Mouse (Mus musculus) C3H10T1/2 (cell line): ENCODE measurements around the gene Hacd4. TPM values are rescaled to one million over a fixed set of nuclear protein-coding genes. Genes with fewer than 3 reads are reported as not detected.

Source experiments
- polyA plus RNA-seq, 2 experiments: library from polyadenylated mRNA; unstranded; fragments of >200 nt; fragmentation: generic; extraction: Trizol; gene quantifications; one replicate each; pipeline ENCODE4 v1.2.1; 2012; ENCODE audit warnings: missing spikeins in 2 of 2

Gene Hacd4
- 10 to 100 TPM in 1 of 2 experiments, 1 to 10 TPM in 1; 2.9 to 11.5 TPM for polyA plus RNA-seq

DNA sequence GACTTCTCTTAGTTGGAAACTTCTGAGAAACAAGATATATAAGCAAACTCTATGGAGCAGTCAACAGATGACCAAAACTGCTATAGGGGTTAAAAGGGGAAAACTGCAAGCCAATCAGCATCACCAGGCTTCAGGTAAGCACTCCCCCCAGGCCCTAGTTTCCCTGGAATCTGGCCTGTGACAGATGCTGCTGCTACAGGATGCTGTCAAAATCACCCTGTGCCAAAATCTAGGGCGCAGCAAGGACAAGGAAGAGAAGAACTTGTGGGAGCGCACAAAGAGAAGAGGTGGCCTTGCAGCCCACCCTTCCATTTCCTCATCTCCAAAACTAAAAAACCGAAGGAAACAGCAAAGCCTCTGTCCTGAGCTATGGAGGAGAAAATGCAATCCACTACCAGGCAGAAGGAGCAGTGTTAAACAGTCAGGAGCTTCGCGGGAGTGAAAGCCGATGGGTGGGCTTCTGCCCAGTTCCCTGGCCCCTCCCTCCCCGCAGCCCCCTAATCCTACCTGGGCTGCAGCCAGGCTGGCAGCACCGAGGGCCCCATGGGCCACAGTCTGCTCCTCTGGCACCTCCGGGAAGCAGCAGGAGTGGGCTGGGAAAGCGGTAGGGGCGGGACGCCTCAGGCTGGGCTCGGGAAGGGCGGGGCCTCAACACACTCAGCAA lies at the start of gene Hacd4:
Gene Hacd4, minus strand, starts transcription at position 603 of the 664 bp plus-strand sequence.

Other genes starting within 250 kb of the Hacd4 start
- not detected for gene Ifnb1, start 83.8 kb upstream of the Hacd4 start, polyA plus RNA-seq
- gene Ifna15, start 119.3 kb upstream of the Hacd4 start, polyA plus RNA-seq = not detected
- not detected for gene Ifna14, start 132.9 kb upstream of the Hacd4 start, polyA plus RNA-seq
- gene Ifna9, start 153.5 kb upstream of the Hacd4 start, polyA plus RNA-seq = not detected
- gene Ifna12, start 164.4 kb upstream of the Hacd4 start, polyA plus RNA-seq = not detected
- not detected for gene C87499, start 195.5 kb upstream of the Hacd4 start, polyA plus RNA-seq
- gene Ifna13, start 205.5 kb upstream of the Hacd4 start, polyA plus RNA-seq = not detected
- gene Ifna16, start 238.0 kb upstream of the Hacd4 start, polyA plus RNA-seq = not detected
- gene Ifna2, start 245.0 kb upstream of the Hacd4 start, polyA plus RNA-seq = not detected